Mouse (Mus musculus) gastrocnemius, adult 18-20 months (tissue): ENCODE measurements around the gene 4931408C20Rik. TPM values are rescaled to one million over a fixed set of nuclear protein-coding genes. Genes with fewer than 3 reads are reported as not detected.

Experiments used
- DNase-seq: peaks from one replicate; pipeline ENCODE4 v3.0.0; 2021; ENCODE audit warnings: low spot score
- long read RNA-seq, 2 experiments: library from polyadenylated mRNA; stranded (forward); transcript quantifications; one replicate each; pipeline ENCODE4 v2.0.0; 2021
- total RNA-seq, 2 experiments: library from RNA; stranded (reverse); gene quantifications; 2 replicates each; pipeline ENCODE4 v1.2.3; 2021

The 4931408C20Rik gene
- not detected for total RNA-seq
- long read RNA-seq, experiment 1, result 0 reads
- long read RNA-seq, experiment 2, result 0 reads

- DNase-seq, result peak; percentile 18
These were observed at the start of gene 4931408C20Rik for GRCm38 (mm10) chr1:26686842-26687760. Gene 4931408C20Rik, minus strand, starts transcription at chr1:26687460.

- no peak for DNase-seq
These were observed 666 bp upstream of the 4931408C20Rik start for GRCm38 (mm10) chr1:26687926-26688325.

GRCm38 (mm10) chr1:26685952-26686693 lies 1.1 kb downstream of the 4931408C20Rik start:
- no peak for DNase-seq

- no peak for DNase-seq
These were observed 1.9 kb downstream of the 4931408C20Rik start for GRCm38 (mm10) chr1:26685383-26685782.

GRCm38 (mm10) chr1:26649704-26650388 lies 37.4 kb downstream of the 4931408C20Rik start:
- DNase-seq, result no peak

GRCm38 (mm10) chr1:26636051-26636450 lies 51.2 kb downstream of the 4931408C20Rik start:
- DNase-seq, result no peak
